Mouse (Mus musculus) lung, postnatal 4 days (tissue): ENCODE results near the gene Dynlt1b.
"Not testable (repeated sequence)": the region's sequence is repeated elsewhere in the genome, so short reads cannot be mapped to it uniquely, and the experiment has no call there.

ENCODE experiments used
- DNase-seq, 2 experiments: peaks; one replicate each; pipeline ENCODE4 v3.0.0; 2021

Gene Dynlt1b

DNA sequence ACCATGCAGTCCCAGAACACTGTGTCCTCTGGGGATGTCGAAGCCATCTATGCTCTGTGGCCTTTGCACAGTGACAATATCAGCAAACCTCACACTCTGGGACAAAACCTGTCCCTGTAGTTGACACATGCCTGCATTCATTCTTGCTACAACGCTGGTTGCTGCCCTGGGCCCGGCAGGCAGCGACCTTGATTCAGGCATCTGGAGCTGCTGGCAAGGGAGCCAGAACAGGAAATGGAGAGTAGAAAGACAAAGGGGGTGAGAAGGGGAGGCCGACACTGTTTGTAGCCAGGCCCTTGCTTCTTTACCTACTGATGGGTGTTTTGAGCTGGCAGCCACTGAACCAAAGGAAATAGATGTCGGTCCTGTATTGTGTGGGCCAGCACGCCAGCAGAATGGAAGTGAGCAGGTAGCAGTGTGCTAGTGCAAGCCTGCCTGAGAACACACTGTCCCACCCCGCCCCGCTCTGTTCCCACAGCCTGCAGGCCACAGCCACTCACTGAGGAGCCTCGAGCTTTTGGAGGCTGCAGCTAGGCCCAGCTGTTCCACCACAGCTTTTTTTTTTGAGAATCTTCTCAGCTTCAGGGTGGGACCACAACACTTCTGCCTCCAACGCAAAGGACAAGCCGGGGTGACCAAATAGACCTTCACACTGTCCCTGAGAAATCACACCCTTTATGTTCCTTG, 5.5 kb upstream of the Dynlt1b start:
- peak in 1 of 2 experiments; percentile 36 for DNase-seq

DNA sequence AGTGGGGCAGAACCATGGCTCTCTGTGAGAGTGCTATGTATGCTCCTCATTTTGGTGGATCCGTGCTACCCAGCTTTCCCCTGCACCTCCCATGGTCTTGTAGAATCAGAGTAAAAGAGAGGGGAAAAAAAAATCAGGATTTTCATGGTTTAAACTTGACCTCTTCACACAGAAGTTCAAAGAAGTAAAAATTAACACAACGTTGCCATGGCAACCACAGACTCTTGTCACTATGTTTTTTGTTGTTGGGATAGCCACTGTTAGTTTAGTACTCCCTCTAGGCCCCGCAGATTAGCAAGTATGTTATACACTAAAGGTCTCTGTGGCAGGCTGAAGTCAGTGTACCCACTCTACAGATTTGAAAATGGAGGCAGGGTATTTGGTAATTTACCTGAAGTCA, 4.6 kb upstream of the Dynlt1b start:
- DNase-seq = not testable (repeated sequence)

DNA sequence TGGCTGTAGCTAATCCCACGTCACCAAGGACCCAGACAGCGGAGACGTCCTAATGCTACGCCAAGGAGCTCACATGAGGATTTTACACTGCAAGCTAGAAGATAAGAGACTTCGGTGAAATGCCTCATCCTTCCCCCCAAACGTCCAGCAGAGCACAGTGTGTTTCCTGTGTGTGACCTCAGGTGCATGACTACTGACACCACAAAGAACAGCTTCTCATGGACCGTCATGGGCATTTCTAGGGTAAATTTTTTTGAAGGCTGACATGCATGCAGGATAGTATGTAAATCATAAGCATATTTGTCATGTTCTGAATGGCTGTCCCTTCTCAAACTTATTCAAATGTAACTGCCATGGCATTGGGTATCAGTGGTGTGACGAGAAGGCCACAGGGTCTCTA, 3.0 kb upstream of the Dynlt1b start:
- DNase-seq = not testable (repeated sequence)

DNA sequence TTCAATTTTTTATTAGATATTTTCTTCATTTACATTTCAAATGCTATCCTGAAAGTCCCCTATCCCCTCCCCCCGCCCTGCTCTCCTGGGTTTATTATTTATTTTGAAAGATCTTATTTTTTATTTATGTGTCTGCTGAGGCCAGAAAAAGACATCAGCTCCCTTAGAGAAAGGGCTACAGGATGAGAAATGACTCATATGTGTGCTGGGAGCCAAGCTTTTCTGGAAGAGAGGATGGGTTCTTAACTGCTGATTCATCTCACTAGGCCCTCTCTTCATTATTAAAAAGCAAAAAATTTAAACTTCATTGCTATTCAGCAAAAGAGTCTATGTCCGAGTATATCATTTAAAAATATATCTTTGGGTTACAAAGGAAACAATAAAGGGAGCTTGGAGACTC, 986 bp upstream of the Dynlt1b start:
- DNase-seq = not testable (repeated sequence)

DNA sequence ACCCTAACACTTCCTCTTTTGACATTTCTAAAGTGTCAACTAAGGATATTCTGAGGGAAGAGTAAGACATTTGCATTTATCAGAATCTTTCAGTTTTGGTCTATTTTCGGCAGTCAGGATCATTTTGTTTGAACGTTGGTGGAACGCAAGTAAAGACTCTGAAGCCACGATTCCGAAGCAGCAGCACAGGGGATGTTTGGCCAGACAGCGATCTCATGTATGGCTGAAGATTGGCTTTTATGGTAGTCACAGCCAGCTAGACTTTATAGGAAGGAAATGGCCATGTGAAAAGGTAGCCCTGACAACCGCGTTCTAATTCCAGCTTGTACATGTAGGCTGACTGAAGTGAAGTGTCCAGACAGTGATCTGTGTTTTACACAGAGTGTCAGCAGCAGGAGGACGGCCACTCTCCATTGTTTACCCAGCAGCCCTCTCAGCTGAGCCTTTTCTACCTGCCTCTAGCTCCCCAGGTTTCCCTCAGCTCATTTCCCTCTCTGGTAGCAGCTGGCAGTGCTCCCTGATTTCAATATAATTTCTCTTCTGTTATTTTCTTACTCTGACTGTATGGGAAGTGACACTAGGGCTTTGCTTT, 594 bp downstream of the Dynlt1b start:
- not testable (repeated sequence) for DNase-seq

DNA sequence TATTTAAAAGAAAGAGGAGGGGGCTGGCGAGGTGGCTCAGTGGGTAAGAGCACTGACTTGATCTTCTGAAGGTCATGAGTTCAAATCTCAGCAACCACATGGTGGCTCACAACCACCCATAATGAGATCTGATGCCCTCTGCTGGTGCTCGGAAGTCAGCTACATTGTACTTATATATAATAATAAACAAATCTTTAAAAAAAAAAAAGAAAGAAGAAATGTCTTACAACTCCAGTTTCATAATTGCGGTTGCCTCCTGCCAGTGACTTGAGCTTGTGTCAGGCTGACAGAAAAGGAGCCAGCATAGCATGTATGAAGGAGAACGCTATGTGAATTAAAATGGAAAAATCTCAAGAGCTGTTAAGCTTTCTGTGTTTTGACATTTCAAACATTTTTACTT, 2.5 kb downstream of the Dynlt1b start:
- DNase-seq = not testable (repeated sequence)

DNA sequence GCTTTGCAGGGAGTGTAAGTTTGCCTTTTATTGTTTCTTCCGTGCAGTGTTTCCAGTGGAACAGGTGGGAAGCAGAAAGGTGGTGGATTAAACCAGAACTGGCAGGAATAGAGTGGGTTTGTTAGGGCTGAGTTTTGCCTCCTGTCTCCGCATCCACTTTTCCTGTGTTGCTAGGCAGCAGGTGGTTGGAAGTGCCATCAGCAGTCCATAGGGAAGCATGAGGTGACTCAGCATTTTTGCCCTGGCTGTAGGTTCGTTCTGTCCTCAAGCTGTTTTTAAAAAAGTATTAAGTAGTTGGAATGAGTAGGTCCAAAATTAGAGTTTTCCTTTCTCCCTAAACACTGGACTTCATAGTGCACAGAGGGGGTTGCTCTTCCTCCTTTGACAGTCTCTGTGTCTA, 3.8 kb downstream of the Dynlt1b start:
- not testable (repeated sequence) for DNase-seq

DNA sequence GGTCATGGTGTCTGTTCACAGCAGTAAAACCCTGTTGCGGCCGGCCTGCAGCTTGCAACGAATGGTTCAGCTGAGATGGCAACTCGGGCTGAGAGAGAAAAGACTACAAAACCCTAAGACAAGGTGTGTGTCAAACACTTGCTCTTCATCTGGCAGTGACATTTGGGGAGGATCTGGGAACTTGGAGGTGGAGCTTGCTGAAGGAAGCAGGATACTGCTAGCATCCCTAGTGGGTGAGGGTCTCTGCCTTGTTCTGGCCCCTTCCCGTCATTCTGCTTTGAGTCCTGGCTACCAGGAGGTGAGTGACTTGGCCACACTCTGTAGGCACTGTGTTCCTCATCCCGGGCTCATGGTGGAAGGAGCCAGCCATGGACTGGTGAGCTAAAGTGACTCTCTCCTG, 8.2 kb downstream of the Dynlt1b start:
- not testable (repeated sequence) for DNase-seq

DNA sequence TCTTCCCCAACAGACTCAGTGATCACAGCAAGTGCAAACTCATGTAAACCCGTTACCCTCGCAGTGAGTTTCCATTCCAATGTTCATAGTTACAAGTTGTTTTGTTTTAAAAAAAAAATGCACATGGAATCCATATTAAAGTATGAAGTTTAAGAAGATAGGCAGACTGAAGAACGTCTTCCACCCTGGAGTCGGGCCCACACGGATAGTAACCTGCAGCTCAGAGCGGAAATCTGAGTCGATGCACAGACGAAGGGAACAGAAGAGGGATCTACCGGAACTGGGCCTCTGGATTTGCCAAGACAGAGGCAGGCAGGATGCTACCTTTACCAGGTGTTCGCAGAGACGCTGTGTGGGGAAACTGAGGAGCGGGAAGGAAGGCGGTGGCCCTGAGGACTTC, 10.0 kb downstream of the Dynlt1b start:
- not testable (repeated sequence) for DNase-seq

DNA sequence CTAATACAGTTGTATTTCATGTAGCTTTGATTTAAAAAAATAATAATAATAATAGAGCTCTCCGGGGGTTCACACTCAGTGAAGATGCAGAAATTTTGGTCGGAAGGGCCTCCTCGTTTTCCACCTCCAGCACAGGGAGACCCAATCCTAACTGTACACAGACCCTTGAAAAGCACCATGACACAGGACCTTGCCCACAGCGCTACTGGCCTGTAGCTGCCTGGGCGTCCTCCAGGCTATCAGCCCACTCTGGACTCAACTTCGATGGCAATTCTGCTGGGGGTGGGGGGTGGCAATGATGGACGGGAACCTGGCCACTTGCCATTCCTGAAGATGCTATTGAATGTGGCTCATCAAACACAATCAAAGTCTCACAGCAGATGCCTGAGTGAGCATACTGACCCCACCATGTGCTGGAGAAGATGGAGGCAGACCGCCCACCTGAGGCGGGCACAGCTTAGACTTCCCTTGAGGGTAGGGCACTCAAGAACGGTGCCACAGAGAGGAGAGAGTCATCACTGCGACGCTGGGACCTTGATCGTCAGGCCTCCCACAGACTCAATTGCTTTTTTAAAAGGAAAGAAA, 10.7 kb downstream of the Dynlt1b start:
- peak in 1 of 2 experiments; percentile 32 for DNase-seq

DNA sequence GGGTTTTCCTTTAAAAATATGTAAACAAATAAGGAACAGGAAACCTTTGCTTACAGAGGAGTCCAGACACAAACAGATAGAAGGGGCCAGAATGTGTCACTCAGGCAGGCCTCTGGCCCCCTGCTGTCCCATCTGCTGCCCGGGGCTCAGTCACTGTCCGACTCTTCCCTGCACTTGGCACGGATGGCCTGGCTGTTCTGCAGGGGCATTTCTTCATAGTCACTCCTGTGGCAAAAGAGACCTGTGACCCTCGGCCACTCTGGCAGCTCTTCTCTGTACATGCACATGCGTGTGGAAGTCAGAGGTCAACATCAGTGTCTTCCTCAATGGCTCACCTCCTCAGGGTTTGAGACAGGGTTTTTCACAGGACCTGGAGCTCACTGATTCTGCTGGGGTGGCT, 11.3 kb downstream of the Dynlt1b start:
- DNase-seq = not testable (repeated sequence)

DNA sequence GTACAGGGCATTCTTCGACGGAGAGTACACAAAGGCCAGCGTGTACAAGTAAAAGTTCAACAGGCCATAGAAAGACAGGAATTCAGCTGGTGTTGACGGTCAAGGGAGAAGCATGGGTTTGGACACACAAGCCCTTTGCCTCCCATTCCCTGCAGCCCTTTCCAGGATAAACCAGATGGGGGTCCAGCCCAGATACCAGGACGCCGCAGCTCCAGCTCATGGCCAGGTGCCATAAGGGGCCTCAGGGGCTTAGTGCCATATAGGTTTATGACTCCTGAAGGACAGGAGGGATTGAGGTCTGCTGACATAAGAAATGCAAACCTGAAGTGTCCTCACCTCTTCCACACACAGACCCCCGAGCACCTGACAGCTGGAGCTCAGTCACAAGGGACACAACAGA, 12.6 kb downstream of the Dynlt1b start:
- not testable (repeated sequence) for DNase-seq

DNA sequence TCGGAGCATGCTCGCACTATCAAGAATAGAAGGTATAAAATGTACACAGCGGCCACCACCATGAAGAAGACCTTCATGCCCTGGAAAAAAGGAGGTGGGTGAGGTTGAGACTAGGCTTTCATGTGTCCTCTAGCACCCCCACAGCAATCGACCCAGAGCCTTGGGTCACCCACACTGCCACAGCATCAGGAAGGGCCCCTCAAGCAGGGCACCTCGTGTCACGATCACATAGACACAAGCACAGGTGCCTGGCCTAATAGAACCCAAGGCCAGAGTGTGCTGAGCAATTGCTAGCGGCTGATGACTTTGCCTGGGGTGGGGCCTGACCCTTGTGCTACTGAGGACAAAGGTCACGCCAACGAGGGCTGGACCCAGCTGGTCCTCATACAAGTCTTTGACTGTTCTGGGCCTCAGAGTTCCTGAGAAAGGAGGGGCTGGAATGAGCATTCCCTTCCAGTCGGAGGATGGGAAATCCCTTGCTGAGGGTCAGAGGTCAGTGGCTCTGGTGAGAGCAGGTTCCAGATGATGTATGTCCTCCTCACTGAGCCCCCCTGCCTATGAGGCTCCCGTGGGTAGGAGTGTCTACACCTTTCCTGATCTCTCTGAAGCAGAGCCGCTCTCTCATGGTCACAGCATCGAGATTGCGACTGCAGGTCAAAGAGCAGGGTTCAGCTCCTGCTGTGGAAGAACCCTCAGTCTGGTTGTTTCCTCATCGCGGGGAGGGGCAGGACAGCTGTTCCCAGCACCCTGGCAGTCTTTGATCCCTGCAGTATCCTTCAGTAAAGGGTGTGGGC, 16.1 kb downstream of the Dynlt1b start:
- not testable (repeated sequence) for DNase-seq

DNA sequence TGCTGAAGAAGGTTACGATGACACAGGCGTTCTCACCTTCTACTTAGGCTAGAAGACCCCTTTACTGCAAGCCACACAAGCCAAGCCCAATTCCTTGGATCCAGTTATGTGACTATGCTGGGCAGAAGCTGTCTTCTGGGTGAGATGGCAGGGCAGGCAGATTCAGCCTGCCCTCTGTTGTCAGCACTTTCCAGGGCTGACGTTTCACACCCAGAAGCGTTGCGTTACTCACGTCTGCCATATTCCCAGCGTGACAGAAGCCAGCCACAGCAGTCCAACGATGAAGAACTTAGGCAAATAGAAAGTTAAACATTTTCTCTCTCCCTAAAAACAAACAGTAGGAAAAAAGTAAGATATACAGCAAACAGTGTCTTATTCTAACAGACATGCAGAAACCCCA, 18.4 kb downstream of the Dynlt1b start:
- DNase-seq = not testable (repeated sequence)

DNA sequence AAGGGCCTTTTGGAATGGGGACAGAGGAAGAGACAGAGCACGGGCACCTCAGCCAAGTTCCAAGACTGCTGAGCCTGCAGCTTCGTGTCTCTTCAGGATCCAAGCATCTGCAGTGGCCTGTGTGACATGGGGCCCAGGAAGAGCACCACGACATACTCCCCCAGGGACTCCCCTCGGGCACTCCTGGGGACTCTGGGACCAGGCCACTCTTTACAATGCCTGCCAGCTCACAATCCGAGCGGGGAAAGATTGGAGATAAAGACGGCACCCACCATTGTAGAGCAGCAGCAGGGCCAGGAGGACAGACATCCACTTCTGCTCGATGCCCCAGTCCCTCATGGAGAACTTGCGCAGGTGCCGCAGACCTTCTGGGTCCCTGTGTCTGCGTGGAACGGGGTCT, 19.3 kb downstream of the Dynlt1b start:
- DNase-seq = not testable (repeated sequence)

DNA sequence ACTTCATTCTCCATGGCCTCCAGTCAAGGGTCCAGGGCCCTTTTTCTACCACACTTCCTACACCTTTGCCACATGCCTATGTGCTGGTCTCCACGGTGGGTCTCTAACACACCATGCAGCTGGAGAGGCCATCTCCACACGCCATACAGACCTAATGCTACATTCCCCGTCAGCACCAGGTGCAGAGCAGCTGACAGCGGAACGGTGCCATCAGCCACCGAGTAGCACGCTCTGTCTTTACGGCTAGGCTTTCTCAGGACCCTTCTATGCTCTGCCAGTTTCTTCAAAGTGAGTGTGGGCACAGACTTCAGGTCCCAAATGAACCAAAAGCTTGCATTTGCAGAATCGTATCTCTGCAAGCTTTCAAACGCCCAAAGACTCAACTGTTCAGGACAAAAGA, 21.3 kb downstream of the Dynlt1b start:
- DNase-seq = not testable (repeated sequence)

DNA sequence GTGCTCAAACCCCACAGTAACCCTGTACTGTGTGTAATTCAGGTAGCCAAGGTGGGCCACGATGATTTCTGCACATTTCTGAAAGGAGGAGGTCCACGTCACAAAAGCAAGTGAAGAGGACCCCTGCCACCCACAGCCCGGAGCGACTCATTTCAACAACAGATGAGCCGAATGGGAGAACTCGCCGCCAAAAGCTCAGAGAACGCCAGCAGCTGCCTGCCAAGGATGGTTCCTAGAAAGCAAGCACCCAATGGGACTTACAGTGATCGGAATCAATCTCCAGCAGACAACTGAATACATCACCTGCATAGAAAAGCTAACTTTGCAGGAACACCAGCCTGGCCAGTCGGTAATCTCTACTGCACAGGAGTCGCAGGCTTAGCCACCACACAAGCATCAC, 22.8 kb downstream of the Dynlt1b start:
- not testable (repeated sequence) for DNase-seq

DNA sequence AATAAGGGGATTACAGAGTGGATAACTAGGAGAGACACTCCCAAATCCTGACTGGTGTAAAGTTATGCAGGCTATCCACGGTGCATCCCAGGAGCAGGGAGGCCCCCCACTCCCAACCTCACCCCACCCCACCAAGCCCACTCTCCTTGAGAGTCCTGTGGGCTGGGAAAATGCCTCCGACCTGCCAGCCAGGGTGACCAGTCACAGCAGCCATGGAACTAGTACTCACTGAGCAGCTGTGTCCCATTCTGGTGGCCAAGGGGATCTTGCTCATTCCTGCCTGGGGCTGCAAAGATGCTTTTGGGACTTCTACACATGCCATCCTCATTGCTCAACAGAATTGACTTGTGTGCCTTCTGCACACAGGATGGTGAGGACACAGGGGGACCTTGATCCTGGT, 24.8 kb downstream of the Dynlt1b start:
- DNase-seq = not testable (repeated sequence)

DNA sequence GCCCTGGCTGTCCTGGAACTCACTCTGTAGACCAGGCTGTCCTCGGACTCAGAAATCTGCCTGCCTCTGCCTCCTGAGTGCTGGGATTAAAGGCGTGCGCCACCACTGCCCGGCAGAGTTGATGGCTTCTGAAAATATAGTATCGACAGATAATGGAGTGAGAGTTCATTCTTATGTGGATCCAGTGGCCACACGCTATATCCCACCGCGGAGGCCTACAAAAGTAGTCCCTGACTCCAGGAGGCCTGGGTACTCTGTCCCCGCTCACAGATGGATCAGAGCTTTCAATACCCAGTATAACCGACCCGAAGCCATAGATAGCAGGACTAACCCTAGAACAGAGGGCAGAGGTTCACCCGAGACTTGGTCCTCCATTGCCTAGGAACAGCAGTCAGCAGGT, 26.0 kb downstream of the Dynlt1b start:
- DNase-seq = not testable (repeated sequence)

DNA sequence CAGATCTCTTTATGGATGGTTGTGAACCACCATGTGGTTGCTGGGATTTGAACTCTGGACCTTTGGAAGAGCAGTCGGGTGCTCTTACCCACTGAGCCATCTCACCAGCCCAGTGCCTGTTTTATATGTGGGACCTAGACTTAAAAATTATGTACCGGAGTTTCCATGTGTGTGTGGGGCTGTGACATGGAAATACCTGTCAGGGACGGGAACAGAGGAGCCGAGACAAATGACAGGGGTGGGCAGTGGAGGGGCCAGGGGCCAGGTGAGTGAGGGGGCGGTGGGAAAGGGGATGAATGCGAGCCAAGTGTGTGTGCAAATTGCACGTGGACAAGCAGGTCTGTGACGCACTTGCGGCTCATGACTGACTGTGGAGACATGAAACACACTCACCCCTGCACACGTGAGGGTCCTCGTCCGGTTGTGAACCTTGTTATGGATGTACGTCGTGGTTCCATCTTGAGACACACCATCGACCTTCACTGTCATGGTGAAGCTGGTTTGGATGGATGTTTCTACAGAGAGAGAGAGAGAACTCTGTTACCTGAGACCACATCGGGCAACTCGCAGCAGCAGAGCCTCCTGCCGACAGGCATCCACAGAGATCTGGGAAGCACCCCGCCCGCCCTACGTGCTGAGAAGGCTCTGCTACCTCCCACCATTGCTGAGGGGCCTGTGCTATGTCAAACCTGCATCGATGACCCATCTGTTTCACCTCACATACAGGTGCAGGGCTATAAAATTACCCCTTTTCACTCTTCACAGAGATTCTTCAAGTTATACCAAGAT, 26.9 kb downstream of the Dynlt1b start:
- DNase-seq = not testable (repeated sequence)

DNA sequence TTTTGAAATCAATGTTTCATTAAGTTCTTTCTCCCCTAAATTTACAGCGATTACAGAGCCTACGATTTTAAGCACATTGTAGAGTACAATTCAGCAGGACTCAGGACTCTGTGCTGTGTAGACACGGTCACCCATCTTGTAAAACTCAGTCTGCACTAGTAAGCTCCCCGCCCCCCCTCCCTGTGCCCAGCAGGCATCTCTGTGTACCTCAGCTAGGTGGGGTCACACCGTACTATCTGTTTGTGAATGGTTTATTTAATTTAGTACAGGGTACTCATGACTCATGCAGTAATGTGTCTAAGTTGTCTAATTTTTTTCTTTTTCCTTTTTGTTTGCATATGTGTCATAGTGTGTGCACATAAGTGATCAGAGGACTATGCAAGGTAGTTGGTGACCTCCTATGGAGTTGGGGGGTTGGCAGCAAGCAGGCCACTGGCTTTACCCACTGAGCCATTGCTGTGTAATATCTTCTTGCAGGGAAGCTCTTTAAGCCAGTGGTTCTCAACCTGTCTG, 31.2 kb downstream of the Dynlt1b start:
- not testable (repeated sequence) for DNase-seq

DNA sequence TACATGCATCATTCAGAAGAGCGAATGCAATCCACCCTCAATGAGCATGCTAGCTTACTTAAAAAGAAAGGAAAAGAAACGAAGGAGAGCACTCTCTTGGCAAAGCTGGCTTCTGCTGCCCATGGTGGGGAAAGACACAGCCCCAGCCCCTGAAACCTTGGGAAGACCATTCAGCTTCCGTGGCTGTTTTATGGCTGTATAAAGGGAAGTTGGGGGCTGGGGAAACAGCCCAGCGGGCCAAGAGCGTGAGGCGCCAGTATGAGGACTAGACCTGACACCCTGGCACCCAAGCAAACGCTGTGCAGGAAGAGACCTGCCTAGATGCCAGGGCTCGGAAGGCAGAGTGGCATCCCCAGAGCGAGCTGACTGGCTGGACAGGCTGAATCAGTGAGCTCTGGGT, 35.8 kb downstream of the Dynlt1b start:
- not testable (repeated sequence) for DNase-seq
